Mouse (Mus musculus) ES-Bruce4 (cell line): ENCODE results near the gene Lrpprc. TPM values are rescaled to one million over a fixed set of nuclear protein-coding genes. Genes with fewer than 3 reads are reported as not detected.

Experiments used
- H3K27ac ChIP-seq: 2 replicates; pipeline ENCODE4 v1.5.1; 2012; ENCODE audit warnings: low read length, inconsistent platforms; ENCODE audit not compliant: insufficient read depth
- H3K27me3 ChIP-seq: 2 replicates; pipeline ENCODE4 v1.6.1; 2012; ENCODE audit warnings: mild to moderate bottlenecking, low read length, inconsistent platforms; ENCODE audit not compliant: control insufficient read depth, poor library complexity, insufficient read depth, severe bottlenecking
- H3K36me3 ChIP-seq: 2 replicates; pipeline ENCODE4 v1.6.1; 2012; ENCODE audit warnings: inconsistent platforms, mild to moderate bottlenecking, low read length, moderate library complexity; ENCODE audit not compliant: control insufficient read depth, poor library complexity, insufficient read depth, severe bottlenecking
- H3K4me1 ChIP-seq: one replicate; pipeline ENCODE4 v1.8.1; 2011; ENCODE audit warnings: low read length; ENCODE audit not compliant: control insufficient read depth, insufficient read depth
- H3K4me3 ChIP-seq: 2 replicates; pipeline ENCODE4 v1.5.1; 2011; ENCODE audit warnings: low read depth, mild to moderate bottlenecking, low read length
- H3K9ac ChIP-seq: 2 replicates; pipeline ENCODE4 v1.6.1; 2012; ENCODE audit warnings: low read depth, mild to moderate bottlenecking, inconsistent platforms; ENCODE audit not compliant: poor library complexity, severe bottlenecking
- H3K9me3 ChIP-seq: replicated peaks from 2 replicates; pipeline ENCODE4 v1.6.1; 2012; ENCODE audit warnings: mild to moderate bottlenecking, low read length, inconsistent platforms; ENCODE audit not compliant: control insufficient read depth, poor library complexity, insufficient read depth, severe bottlenecking
- CTCF ChIP-seq: IDR thresholded peaks from one replicate; pipeline ENCODE4 v1.8.1; 2011; ENCODE audit warnings: low read depth, low read length
- EP300 ChIP-seq: IDR thresholded peaks from 2 replicates; pipeline ENCODE4 v1.6.1; 2011; ENCODE audit warnings: low read depth, low read length; ENCODE audit not compliant: insufficient read depth
- POLR2A ChIP-seq: IDR thresholded peaks from one replicate; pipeline ENCODE4 v1.8.1; 2011; ENCODE audit warnings: low read length; ENCODE audit not compliant: insufficient read depth
- polyA plus RNA-seq: library from polyadenylated mRNA; stranded (reverse); fragments of >200 nt; gene quantifications from 2 replicates; pipeline ENCODE4 v1.2.4, GENCODE M21; 2011; ENCODE audit warnings: low read depth; ENCODE audit not compliant: missing spikeins, insufficient read depth, insufficient read length

Gene Lrpprc
- polyA plus RNA-seq, 1 experiment, result 78.8 TPM

DNA sequence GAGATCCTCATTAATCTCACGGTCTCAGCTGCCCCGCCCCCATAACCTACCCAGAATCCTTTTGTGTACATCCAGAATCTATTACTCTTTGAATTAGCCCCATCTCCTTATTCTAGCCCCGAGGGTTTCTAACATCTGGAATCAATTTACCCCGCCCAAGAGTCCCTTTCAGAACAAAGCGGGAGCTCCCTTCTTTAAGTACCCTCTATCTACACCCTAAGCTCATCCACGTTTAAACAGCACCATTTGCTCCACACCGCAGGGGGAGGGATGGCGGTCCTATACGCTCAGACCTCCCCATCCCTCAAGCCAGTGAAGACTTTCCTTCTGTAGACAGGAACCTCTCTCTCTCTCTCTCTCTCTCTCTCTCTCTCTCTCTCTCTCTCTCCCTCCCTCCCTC, 53.9 kb downstream of the Lrpprc start:
- peaks cover 3% of the 10 kb centered on the region for H3K4me1 ChIP-seq
- H3K36me3 ChIP-seq, result peaks cover 3% of the 10 kb centered on the region
- no peak overlapping the region for H3K27ac ChIP-seq
- TF ChIP-seq CTCF, result no peak
- TF ChIP-seq EP300, result no peak
- TF ChIP-seq POLR2A, result no peak
- no peak overlapping the region for H3K4me3 ChIP-seq
- no peaks in the 10 kb centered on the region for H3K9me3 ChIP-seq
- H3K9ac ChIP-seq, result no peak overlapping the region
- H3K27me3 ChIP-seq, result no peaks in the 10 kb centered on the region

DNA sequence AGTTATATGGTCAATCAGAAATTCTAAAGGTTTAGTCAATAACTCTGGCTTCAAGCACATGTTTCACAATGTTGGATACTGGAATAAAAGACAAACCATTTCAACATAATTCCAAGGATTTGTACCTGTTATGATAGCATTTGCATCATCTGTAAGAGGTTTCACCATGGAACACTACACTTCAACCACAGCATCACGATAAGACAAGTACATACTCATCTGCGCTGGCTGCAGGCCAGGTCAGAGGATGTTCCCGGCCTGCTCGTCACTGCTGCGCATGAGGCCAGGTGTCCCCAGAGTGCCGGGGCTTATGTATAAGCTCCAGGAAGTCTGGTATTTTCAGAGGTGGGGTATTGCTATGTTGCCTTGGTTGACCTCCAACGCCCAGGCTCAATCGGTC, 58.0 kb downstream of the Lrpprc start:
- TF ChIP-seq CTCF (no peak), POLR2A (no peak)
- no peaks in the 10 kb centered on the region for H3K27me3 ChIP-seq
- no peak overlapping the region for H3K4me3 ChIP-seq
- H3K4me1 ChIP-seq, result peaks cover 1% of the 10 kb centered on the region
- H3K9ac ChIP-seq, result no peak overlapping the region
- H3K9me3 ChIP-seq, result no peaks in the 10 kb centered on the region
- peaks cover 18% of the 10 kb centered on the region for H3K36me3 ChIP-seq
- H3K27ac ChIP-seq, result no peak overlapping the region

DNA sequence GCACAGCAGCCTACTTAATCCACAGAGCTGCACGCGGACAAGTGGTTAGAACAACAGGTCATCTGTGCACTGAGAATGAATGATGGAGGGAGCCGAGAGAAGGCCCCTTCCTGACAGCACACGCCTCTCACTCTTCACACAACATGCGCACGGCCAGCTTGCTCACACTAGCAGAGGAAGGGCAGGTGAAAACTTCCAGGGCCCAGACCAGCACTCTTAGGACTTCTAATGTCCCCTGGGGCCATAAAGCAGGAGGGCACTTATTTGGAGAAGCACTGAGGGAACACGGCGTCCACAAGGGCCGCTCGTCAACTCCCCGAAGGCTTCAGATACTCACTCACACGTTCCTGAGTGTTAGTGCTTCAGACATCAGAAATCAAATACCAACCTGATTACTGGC, 59.2 kb downstream of the Lrpprc start:
- Histone ChIP-seq H3K27me3 (no peaks in the 10 kb centered on the region), H3K9ac (no peak overlapping the region), H3K4me3 (no peak overlapping the region), H3K27ac (no peak overlapping the region), H3K36me3 (peaks cover 25% of the 10 kb centered on the region), H3K9me3 (no peaks in the 10 kb centered on the region), H3K4me1 (no peaks in the 10 kb centered on the region)
- TF ChIP-seq POLR2A (no peak), CTCF (no peak), EP300 (no peak)

DNA sequence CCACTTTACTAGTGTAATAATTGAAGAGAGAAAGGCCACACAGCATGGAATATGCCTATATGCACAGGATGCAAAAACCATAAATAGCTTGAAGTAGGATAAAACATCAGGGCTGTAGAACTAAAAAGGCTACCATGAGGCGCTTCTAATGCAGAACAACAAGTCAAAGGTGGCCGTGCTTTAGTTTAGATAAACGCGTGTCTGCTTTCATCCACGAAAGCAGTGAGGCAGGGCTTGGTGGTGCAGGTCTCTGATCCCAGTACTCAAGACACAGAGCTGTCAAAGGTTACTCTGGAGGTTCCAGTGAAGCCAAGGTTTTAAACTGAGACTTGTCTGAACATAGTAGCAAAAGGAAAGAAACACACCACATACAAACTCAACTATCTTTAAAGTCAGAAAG, 61.4 kb downstream of the Lrpprc start:
- Histone ChIP-seq H3K27ac (no peak overlapping the region), H3K27me3 (no peaks in the 10 kb centered on the region), H3K4me1 (no peaks in the 10 kb centered on the region), H3K9ac (no peak overlapping the region), H3K36me3 (peaks cover 28% of the 10 kb centered on the region), H3K4me3 (no peak overlapping the region), H3K9me3 (no peaks in the 10 kb centered on the region)
- TF ChIP-seq EP300 (no peak), CTCF (no peak), POLR2A (no peak)

DNA sequence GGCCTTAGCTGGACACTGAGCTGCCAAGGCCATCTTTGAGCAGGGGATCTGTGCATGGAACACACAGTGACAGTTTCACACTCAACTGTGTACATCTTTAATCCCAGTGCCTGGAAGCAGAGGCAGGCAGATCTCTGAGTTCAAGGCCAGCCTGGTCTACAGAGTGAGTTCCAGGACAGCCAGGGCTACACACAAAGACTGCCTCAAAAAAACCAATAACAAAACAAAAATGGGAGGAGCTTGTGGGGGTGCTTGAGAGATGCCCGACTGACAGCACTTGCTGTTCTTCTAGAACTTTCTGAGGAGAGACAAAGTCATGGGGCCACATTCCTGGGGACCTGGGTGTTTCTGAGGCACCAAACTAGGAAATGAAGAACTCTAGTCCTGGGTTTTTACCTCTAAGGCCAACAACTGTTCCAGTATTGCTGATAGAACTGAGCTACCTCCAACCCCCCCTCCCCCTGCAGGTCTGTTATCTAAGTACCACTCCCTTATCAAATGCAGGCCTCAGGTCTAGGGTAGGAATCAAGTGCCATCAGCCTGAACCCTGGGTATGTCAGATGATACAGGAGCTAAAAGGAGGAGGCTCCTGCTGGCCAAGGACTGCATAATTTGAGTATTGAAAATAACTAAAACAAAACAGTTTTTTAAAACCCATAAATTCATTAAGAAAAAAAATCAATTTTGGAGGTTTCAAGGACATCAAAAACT, 62.2 kb downstream of the Lrpprc start:
- Histone ChIP-seq H3K27ac (no peak overlapping the region), H3K36me3 (peaks cover 26% of the 10 kb centered on the region)
- no peak for TF ChIP-seq EP300
- no peak for TF ChIP-seq POLR2A
- TF ChIP-seq CTCF, result no peak

DNA sequence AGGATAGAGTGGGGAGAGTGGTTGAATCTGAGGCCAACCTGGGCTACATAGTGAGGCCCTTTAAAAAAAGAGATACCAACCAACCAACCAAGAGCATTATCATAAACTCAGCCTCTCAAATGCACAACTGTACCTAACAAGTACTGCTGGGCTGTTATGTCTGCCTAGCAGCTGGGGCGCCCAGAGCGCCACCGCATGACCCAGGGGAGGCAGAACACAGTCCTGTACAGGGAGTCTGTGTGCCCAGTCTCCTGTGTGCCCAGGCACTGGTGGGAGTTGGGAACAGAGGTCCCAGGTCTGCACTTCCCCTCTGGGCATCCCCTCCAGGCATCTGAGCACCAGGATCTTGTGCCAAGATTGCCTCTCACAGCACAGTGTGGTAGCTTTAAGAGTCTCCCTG, 65.4 kb downstream of the Lrpprc start:
- Histone ChIP-seq H3K36me3 (peaks cover 25% of the 10 kb centered on the region), H3K4me1 (peaks cover 4% of the 10 kb centered on the region), H3K27me3 (no peaks in the 10 kb centered on the region), H3K4me3 (no peak overlapping the region), H3K9ac (no peak overlapping the region), H3K9me3 (no peaks in the 10 kb centered on the region), H3K27ac (no peak overlapping the region)
- TF ChIP-seq EP300 (no peak), CTCF (no peak), POLR2A (no peak)

More for the DNA sequence above, 62.2 kb downstream of the Lrpprc start:
- H3K9me3 ChIP-seq, result no peaks in the 10 kb centered on the region
- H3K4me1 ChIP-seq, result no peaks in the 10 kb centered on the region
- H3K9ac ChIP-seq, result no peak overlapping the region
- H3K4me3 ChIP-seq, result no peak overlapping the region
- H3K27me3 ChIP-seq, result no peaks in the 10 kb centered on the region
